Mouse (Mus musculus) forebrain, embryonic 13.5 days (tissue): ENCODE data around the gene Hspe1. TPM values are rescaled to one million over a fixed set of nuclear protein-coding genes. Genes with fewer than 3 reads are reported as not detected.
"Not testable (repeated sequence)": the region's sequence is repeated elsewhere in the genome, so short reads cannot be mapped to it uniquely, and the experiment has no call there.

Experiments used
- ATAC-seq: fragments of 200-750 bp; cut with Nextera tagmentation; 2 replicates; pipeline ENCODE4 v1.8.0; 2017
- H3K27ac ChIP-seq: fragments of 300-500 bp; sonication (generic); 2 replicates; pipeline ENCODE4 v1.5.1; 2015; ENCODE audit warnings: inconsistent platforms, mild to moderate bottlenecking, moderate library complexity
- H3K27me3 ChIP-seq: fragments of 300-500 bp; sonication (generic); 2 replicates; pipeline ENCODE4 v1.6.1; 2015; ENCODE audit warnings: mild to moderate bottlenecking, inconsistent platforms
- H3K36me3 ChIP-seq: fragments of 300-500 bp; sonication (generic); 2 replicates; pipeline ENCODE4 v1.6.1; 2015; ENCODE audit warnings: mild to moderate bottlenecking, inconsistent platforms; ENCODE audit not compliant: poor library complexity, severe bottlenecking
- H3K4me1 ChIP-seq: fragments of 300-500 bp; sonication (generic); 2 replicates; pipeline ENCODE4 v1.6.1; 2015; ENCODE audit warnings: inconsistent platforms
- H3K4me2 ChIP-seq: fragments of 300-500 bp; sonication (generic); 2 replicates; pipeline ENCODE4 v1.6.1; 2015; ENCODE audit warnings: inconsistent platforms, mild to moderate bottlenecking, moderate library complexity
- H3K4me3 ChIP-seq: fragments of 300-500 bp; sonication (generic); 2 replicates; pipeline ENCODE4 v1.5.1; 2015; ENCODE audit warnings: mild to moderate bottlenecking, inconsistent platforms
- H3K9ac ChIP-seq: fragments of 300-500 bp; sonication (generic); 2 replicates; pipeline ENCODE4 v1.6.1; 2015; ENCODE audit warnings: mild to moderate bottlenecking, inconsistent platforms
- H3K9me3 ChIP-seq: fragments of 300-500 bp; sonication (generic); replicated peaks from 2 replicates; pipeline ENCODE4 v1.6.1; 2016; ENCODE audit warnings: inconsistent platforms
- WGBS: fragments of 180-500 bp; shearing (Covaris S2); methylation state at CpG from one replicate; pipeline ENCODE4 v1.1.7; 2015; 5-methylcytosine and 5-hydroxymethylcytosine counted together
- polyA plus RNA-seq: library from polyadenylated mRNA; unstranded; fragments of >200 nt; fragmentation: Nextera tagmentation; extraction: Ambion mirVana; gene quantifications from 2 replicates; pipeline ENCODE4 v1.2.1, GENCODE M21; 2015

The Hspe1 gene
- polyA plus RNA-seq, 1 experiment from 2014 or later, result 397 TPM

DNA sequence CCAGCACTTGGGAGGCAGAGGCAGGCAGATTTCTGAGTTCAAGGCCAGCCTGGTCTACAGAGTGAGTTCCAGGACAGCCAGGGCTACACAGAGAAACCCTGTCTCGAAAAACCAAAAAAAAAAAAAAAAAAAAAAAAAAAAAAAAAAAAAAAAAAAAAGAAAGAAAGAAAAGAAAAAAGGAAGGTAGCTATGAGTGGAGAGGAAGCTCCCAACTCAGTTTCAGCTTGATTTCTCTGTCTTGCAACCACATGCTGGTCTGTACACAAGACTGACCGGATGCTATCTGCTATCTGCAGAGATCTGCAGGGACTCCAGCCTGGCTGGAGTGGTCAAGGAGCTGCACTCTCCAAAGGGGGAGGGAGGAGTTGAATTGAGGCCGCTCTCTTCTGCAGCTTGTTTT lies 29.5 kb upstream of the Hspe1 start:
- peaks cover 15% of the 10 kb centered on the region; the same call in 1 of the 2 replicates for H3K36me3 ChIP-seq
- not testable (repeated sequence) for H3K27ac ChIP-seq, H3K9me3 ChIP-seq, H3K9ac ChIP-seq, H3K4me1 ChIP-seq, H3K4me2 ChIP-seq, H3K27me3 ChIP-seq, ATAC-seq, H3K4me3 ChIP-seq
- WGBS, result 95% methylated on average over 2 of the region's 3 CpGs

DNA sequence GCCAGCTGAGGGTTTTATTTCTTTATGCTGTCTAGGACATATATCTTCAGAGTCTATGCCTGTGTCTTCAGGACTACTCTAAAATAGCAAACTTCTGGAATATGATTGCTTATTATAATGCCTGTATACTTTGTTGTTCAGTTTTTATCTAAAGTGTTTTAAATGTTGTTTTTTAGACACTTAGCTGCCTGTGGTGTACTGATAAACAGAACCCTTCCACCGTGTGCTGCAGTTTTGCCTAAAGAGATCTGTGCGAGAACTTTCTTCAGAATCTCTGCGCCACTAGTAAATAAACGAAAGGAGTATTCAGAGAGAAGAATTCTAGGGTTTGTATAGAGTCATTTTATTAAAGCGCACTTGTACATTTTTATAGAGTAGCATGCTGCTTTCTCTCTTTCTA lies 26.8 kb upstream of the Hspe1 start:
- ATAC-seq, result no peak
- Histone ChIP-seq H3K27ac (no peak overlapping the region), H3K9ac (no peak overlapping the region), H3K4me3 (no peak overlapping the region), H3K9me3 (no peaks in the 10 kb centered on the region), H3K27me3 (no peaks in the 10 kb centered on the region), H3K4me1 (no peaks in the 10 kb centered on the region), H3K36me3 (peaks cover 35% of the 10 kb centered on the region), H3K4me2 (no peak overlapping the region)
- WGBS, result 93% methylated on average over 5 of the region's 5 CpGs

DNA sequence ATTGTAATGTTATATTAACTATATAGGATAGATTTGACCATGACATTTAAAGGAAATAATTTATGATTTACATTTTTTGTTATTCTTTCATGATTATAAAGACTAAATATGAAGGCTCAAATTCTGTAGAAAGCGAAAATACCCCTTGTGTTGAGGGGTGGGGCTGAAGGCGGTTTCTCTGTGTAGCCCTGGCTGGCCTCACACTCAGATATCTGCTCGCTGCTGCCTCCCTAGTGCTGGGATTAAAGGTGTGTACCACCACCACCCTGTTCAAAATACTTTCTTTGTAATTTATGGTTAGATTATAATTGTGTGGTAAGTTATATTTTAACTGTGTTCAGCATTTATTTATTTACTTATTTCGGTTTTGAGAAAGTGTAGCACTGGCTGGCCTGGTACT lies 26.2 kb upstream of the Hspe1 start:
- Histone ChIP-seq H3K27ac (no peak overlapping the region), H3K36me3 (peaks cover 36% of the 10 kb centered on the region), H3K27me3 (no peaks in the 10 kb centered on the region), H3K9me3 (no peaks in the 10 kb centered on the region), H3K4me1 (no peaks in the 10 kb centered on the region), H3K4me2 (no peak overlapping the region), H3K4me3 (no peak overlapping the region), H3K9ac (no peak overlapping the region)
- 92% methylated on average over 4 of the region's 4 CpGs for WGBS
- ATAC-seq, result no peak

DNA sequence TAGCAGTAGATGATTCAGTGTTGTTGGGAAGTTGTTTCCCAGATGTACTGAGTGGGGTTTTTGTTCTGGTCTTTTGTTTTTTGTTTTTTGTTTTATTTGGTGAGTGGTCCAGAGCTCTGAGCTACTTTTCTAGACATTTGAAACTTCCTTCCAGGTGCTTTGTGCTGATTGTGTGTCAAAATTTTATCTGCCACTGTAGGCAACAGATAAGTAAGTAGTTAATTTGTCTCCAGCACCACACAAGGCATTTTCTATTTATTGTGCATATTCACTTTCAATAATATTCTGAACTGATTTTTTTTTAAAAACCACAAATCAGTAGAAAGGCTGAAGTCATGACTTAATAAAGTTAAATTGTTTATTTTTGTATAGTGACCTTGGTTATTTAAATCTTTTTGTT lies 15.6 kb upstream of the Hspe1 start:
- H3K27ac ChIP-seq, H3K9me3 ChIP-seq, H3K4me1 ChIP-seq, H3K9ac ChIP-seq, H3K4me2 ChIP-seq, H3K27me3 ChIP-seq, ATAC-seq, H3K4me3 ChIP-seq: not testable (repeated sequence)
- peaks cover 50% of the 10 kb centered on the region for H3K36me3 ChIP-seq

DNA sequence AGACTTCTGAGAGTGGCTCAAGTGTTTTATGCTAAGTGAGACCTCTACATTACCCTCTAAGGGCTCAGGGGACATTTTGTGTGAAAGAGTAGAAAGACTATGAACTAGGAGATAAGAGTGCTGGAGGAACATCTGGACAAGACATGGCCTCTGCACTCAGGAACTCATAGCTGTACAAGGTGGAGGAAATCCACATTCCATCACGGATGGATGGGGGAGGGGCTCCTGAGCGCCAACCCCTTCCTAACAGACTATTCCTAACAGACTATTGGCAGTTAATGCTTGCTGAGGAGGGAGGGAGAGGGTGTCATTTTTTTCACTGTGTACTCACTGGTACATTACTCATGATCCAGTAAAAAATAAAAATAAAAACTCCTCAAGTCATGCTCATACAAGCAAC lies 13.2 kb upstream of the Hspe1 start:
- Histone ChIP-seq H3K27ac (no peak overlapping the region), H3K9me3 (no peaks in the 10 kb centered on the region), H3K36me3 (peaks cover 59% of the 10 kb centered on the region), H3K4me2 (no peak overlapping the region), H3K9ac (no peak overlapping the region), H3K4me1 (no peaks in the 10 kb centered on the region), H3K27me3 (no peaks in the 10 kb centered on the region), H3K4me3 (no peak overlapping the region)
- WGBS, result 74% methylated on average over 2 of the region's 2 CpGs
- ATAC-seq, result peak; percentile 24; the same call in 1 of the 2 replicates

DNA sequence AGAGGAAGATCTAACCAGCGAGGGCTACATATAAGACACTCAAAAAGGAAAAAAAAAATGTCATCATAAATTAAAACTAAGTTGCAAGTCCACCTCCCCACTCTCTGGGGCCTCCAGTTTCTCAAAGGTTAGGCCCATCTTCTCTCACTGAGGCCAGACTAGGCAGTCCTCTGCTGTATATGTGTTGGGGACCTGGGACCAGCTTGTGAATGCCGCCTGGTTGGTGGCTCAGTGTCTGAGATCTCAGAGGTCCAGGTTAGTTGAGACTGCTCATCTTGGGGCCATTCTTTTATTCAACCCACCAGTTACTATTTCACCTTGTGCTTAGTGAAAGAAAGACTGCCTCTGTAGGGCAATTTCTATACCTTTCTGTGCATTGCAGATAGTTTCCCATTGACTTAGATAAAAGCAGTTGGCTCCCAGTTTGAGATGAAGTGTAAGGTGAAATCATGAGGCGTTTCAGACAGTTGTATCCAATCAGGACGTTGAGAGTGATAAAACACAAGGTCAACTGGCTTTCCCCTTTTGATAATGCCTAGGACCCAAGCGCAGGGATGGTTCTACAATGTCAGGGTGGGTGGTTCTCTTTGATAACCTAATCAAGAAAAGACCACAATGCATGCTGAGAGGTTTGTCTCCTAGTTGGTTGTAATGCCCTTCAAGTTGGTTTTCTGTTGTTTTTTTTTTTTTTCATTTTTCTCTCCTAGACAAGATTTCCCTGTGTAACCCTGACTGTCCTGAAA lies 12.1 kb upstream of the Hspe1 start:
- no peaks in the 10 kb centered on the region for H3K27me3 ChIP-seq
- H3K9me3 ChIP-seq, result no peaks in the 10 kb centered on the region
- no peak overlapping the region for H3K4me2 ChIP-seq
- peaks cover 65% of the 10 kb centered on the region for H3K36me3 ChIP-seq
- no peak overlapping the region for H3K27ac ChIP-seq
- no peak overlapping the region for H3K9ac ChIP-seq
- no peak overlapping the region for H3K4me3 ChIP-seq
- no peak; the same call in 1 of the 2 replicates for ATAC-seq
- no peaks in the 10 kb centered on the region for H3K4me1 ChIP-seq
- 78% methylated on average over 5 of the region's 5 CpGs for WGBS

DNA sequence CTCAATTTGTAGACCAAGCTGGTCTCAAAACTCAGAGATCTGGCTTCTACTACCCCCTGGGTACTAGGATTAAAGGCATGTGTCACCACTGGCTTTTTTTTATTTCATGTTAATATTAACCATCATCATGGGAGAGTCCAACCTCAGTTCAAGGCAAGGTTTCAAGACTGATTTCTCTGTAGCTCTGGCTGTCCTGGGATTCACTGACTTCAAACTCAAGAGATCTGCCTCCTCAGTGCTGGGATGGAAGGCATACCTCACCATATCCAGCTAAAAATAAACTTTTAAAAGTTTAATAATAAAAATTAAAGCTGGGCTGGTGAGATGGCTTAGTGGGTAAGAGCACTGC lies 11.6 kb upstream of the Hspe1 start:
- H3K4me3 ChIP-seq, result no peak overlapping the region
- H3K9me3 ChIP-seq, result no peaks in the 10 kb centered on the region
- H3K36me3 ChIP-seq, result peaks cover 67% of the 10 kb centered on the region
- no peaks in the 10 kb centered on the region for H3K4me1 ChIP-seq
- no peaks in the 10 kb centered on the region for H3K27me3 ChIP-seq
- H3K9ac ChIP-seq, result no peak overlapping the region
- no peak for ATAC-seq
- H3K27ac ChIP-seq, result no peak overlapping the region
- no peak overlapping the region for H3K4me2 ChIP-seq

DNA sequence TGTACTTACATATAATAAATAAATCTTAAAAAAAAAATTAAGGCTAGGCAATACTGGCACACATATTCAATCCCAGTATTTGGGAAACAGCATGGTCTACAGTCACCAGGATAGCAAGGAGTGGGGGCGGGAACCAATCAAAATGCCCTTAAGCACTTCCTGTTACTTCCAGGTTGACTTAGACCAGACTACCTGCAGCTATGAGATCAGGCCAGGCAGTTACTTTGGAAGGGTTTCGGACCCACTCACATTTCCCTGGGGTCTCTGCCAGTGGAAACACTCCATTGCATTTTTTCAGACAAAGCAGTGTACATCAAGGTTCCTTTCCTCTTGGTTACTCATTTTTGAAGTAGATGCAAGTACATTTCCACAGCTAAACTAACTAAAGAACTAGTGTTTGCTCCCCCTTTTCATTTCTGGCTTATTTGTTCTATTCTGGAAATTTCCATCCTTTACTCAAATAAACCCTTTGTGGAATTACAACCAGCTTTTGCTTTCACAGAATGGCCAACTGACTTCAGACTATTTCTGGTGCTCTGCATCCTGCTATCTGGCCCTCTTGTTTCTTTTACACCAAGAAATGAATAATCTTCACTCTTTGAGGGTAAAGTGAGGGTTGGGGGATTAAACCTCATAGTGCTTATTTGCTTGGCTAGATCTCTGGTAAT lies 10.9 kb upstream of the Hspe1 start:
- Histone ChIP-seq H3K9me3 (no peaks in the 10 kb centered on the region), H3K4me1 (no peaks in the 10 kb centered on the region), H3K27ac (no peak overlapping the region), H3K4me2 (no peak overlapping the region), H3K9ac (no peak overlapping the region), H3K4me3 (no peak overlapping the region), H3K27me3 (no peaks in the 10 kb centered on the region), H3K36me3 (peaks cover 66% of the 10 kb centered on the region)
- ATAC-seq, result no peak
- WGBS, result 84% methylated on average over 2 of the region's 2 CpGs

DNA sequence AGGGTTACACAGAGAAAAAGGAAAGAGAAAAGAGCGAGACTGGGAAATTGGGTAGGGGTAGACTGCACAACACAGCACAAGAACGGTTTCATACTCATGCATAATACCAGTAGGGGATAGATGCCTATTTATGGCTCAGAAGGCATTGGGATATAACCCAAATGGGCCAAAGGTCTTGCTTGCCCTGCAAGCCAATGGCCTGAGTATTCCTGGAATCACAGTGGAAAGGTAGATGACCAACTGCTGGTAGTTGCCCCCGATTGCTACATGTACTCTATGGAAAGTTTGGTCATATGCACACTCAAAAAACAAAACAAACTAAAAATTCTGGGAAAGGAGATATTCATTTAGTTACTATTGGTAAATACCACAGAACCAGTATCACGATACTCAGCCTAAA lies 8.3 kb upstream of the Hspe1 start:
- no peak for ATAC-seq
- 94% methylated on average over 4 of the region's 4 CpGs for WGBS
- H3K36me3 ChIP-seq, result peaks cover 82% of the 10 kb centered on the region

DNA sequence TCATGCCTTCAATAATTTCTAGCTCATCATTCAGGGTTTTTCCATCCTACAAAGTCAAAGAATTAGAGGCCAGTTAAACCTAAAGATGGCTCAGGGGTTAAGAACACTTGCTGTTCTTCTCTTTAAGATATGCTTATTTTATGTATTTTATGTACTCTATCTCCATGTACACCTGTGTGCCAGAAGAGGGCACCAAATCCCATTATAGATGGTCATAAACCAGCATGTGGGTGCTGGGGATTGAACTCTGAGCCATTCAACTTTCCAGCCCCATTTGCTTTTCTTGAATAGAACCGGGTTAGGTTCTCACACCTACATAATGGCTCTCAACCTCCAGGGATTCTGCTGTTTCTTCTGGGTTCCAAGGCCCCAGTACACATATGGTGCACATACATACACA lies 5.8 kb upstream of the Hspe1 start:
- Histone ChIP-seq H3K4me1 (peaks cover 35% of the 10 kb centered on the region), H3K36me3 (peaks cover 84% of the 10 kb centered on the region), H3K4me2 (no peak overlapping the region), H3K9me3 (no peaks in the 10 kb centered on the region), H3K27ac (no peak overlapping the region), H3K4me3 (no peak overlapping the region), H3K9ac (no peak overlapping the region), H3K27me3 (no peaks in the 10 kb centered on the region)
- no peak for ATAC-seq
- WGBS, result 79% methylated on average over 1 of the region's 1 CpGs

More for the DNA sequence above, 8.3 kb upstream of the Hspe1 start:
- no peak overlapping the region for H3K27ac ChIP-seq
- no peak overlapping the region for H3K9ac ChIP-seq
- no peak overlapping the region for H3K4me2 ChIP-seq
- peaks cover 10% of the 10 kb centered on the region for H3K4me1 ChIP-seq
- H3K9me3 ChIP-seq, result no peaks in the 10 kb centered on the region
- no peak overlapping the region for H3K4me3 ChIP-seq
- H3K27me3 ChIP-seq, result no peaks in the 10 kb centered on the region

DNA sequence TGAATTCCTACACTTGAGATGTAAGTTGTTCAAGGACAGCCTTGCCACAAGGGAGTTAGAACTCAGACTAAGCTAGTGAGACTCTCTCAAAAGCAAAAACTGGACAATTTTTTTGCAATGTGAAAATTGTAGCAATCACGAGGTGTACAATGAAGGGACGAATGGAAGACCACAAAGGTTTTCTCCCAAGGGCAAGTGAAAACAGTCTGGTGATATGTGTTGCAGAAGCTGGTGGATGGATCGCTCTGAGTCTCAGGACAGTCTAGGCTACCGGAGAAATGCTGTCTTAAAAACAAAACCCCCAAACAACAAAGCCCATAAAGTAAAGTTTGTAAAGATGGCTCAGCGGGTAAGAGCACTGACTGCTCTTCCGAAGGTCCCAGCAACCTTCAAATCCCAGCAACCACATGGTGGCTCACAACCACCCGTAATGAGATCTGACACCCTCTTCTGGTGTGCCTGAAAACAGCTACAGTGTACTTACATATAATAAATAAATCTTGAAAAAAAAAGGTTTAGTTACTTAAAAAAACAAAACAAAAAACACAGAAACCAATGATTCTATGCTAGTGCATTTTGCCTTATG lies 2.1 kb upstream of the Hspe1 start:
- Histone ChIP-seq H3K36me3 (peaks cover 50% of the 10 kb centered on the region), H3K27ac (no peak overlapping the region), H3K27me3 (no peaks in the 10 kb centered on the region), H3K4me3 (peak overlapping the region; percentile 94), H3K9ac (peak overlapping the region; percentile 94), H3K4me2 (peak overlapping the region; percentile 93), H3K4me1 (peaks cover 48% of the 10 kb centered on the region), H3K9me3 (no peaks in the 10 kb centered on the region)
- no peak for ATAC-seq
- 49% methylated on average over 7 of the region's 7 CpGs for WGBS

DNA sequence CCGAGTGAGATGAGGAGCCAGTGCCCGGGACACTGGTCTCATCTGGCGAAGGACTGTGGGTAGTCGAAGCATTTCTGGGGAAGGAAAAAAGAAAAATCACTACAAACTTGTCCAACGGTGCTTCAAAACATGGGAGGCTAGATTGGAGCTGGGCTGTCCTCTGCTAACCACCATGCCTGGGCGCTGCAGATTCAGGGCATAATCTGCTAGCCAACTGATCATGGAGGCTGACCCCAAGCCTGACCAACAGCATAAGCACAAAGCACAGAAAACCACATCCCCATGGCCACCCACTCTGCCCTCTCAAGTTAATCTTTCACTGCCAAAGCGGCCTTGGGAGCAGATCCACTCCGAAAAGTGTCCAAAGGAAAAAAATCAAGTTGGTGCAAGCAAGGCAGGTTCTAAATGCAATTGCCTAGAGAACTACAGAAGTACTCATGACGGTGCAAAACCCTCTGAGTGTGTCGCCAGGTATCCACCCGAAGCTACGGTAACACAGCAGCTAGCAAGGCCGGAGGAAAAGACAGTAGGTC lies 998 bp upstream of the Hspe1 start:
- H3K36me3 ChIP-seq, result peaks cover 47% of the 10 kb centered on the region
- ATAC-seq, result no peak

More for the DNA sequence above, 998 bp upstream of the Hspe1 start:
- peaks cover 48% of the 10 kb centered on the region for H3K4me1 ChIP-seq
- peak overlapping the region; percentile 93 for H3K4me2 ChIP-seq
- WGBS, result 2% methylated on average over 13 of the region's 13 CpGs
- peak overlapping the region; percentile 94 for H3K9ac ChIP-seq
- H3K9me3 ChIP-seq, result no peaks in the 10 kb centered on the region
- H3K27me3 ChIP-seq, result no peaks in the 10 kb centered on the region
- H3K27ac ChIP-seq, result peak overlapping the region; percentile 95
- peak overlapping the region; percentile 94 for H3K4me3 ChIP-seq
